Comparison of ENCODE assay signal across 23 mouse cellular contexts in the genomic region with DNA sequence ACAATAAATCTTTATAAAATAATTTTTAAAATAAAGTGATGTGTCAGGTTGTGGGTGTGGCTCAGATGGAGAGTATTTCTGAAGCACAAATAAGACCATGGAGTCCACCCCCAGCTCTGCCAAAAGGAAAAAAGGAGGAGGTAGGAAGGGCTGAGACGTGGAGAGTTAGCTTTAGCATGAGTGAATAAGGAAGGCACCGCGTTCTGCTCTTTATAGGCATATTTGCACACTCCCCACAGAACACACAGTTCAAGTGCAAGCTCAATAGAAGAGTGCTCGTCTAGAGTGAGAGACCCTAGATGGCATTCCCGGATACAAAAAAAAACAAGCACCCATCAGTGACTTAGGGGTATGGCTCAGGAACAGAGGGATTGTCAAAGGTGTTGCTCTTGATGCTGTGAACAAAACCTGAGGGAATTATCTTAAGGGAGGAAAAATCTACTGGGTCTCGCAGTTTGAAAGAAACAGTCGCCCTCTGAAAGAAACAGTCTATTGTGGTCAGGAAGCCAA.
A peak's percentile ranks its signal among the peaks of the same experiment; 100 is the strongest.
DNase-seq lines count a peak whose midpoint lies in the region; ATAC-seq and TF ChIP-seq lines count a peak whose summit lies in the region.
"Had no signal": no experiment of that assay in that cellular context is flagged by ENCODE, and none has a peak within 500 bp of the region (broad histone marks: within the 10 kb centered on the region; RNA-seq: fewer than 3 reads in every experiment).

No protein-coding gene starts in this region.

- peaks cover 76% of the 10 kb centered on the region for H3K4me1 ChIP-seq in lung, embryonic 15.5 days
- H3K4me1 ChIP-seq in lung, postnatal 0 days (ENCODE audit: insufficient read depth, low read depth, low read length) = peaks cover 37% of the 10 kb centered on the region
- H3K4me1 ChIP-seq in midbrain, embryonic 11.5 days (ENCODE audit: control insufficient read depth, insufficient read depth, low read length) = peaks cover 13% of the 10 kb centered on the region
- peaks cover 11% of the 10 kb centered on the region; the same call in 1 of the 2 replicates for H3K4me1 ChIP-seq in midbrain, postnatal 0 days (ENCODE audit: insufficient read depth, low read length)

- H3K9me3 ChIP-seq in lung, embryonic 15.5 days = no peaks in the 10 kb centered on the region
- H3K9me3 ChIP-seq in lung, postnatal 0 days (ENCODE audit: low read length) = no peaks in the 10 kb centered on the region
- no peaks in the 10 kb centered on the region for H3K9me3 ChIP-seq in midbrain, embryonic 11.5 days (ENCODE audit: control insufficient read depth, low read length)
- H3K9me3 ChIP-seq in midbrain, postnatal 0 days (ENCODE audit: low read length) = no peaks in the 10 kb centered on the region
- H3K9me3 ChIP-seq: embryonic facial prominence, embryonic 13.5 days; embryonic facial prominence, embryonic 15.5 days; forebrain, embryonic 10.5 days; forebrain, embryonic 12.5 days had no signal

- no peaks in the 10 kb centered on the region for H3K36me3 ChIP-seq in lung, embryonic 15.5 days
- H3K36me3 ChIP-seq in lung, postnatal 0 days (ENCODE audit: insufficient read depth, low read length) = no peaks in the 10 kb centered on the region
- H3K36me3 ChIP-seq in midbrain, embryonic 11.5 days (ENCODE audit: control insufficient read depth, insufficient read depth, low read length) = no peaks in the 10 kb centered on the region
- no peaks in the 10 kb centered on the region for H3K36me3 ChIP-seq in midbrain, postnatal 0 days (ENCODE audit: insufficient read depth, low read length)
- H3K36me3 ChIP-seq: embryonic facial prominence, embryonic 13.5 days; embryonic facial prominence, embryonic 15.5 days; forebrain, embryonic 10.5 days; forebrain, embryonic 12.5 days had no signal

- H3K4me2 ChIP-seq in lung, embryonic 15.5 days = no peak overlapping the region
- no peak overlapping the region for H3K4me2 ChIP-seq in lung, postnatal 0 days (replicated peaks; ENCODE audit: low read depth, low read length)
- H3K4me2 ChIP-seq in midbrain, embryonic 11.5 days = no peak overlapping the region
- H3K4me2 ChIP-seq in midbrain, postnatal 0 days (ENCODE audit: low read depth, low read length, poor library complexity, severe bottlenecking) = no peak overlapping the region
- H3K4me2 ChIP-seq: forebrain, embryonic 12.5 days had no signal

- no peak for DNase-seq in lung, postnatal 10 days
- DNase-seq in lung, postnatal 0 days (ENCODE audit: low spot score) = peak; percentile 83
- no peak for DNase-seq in lung, postnatal 14 days
- peak; percentile 73 for DNase-seq in midbrain, embryonic 11.5 days (ENCODE audit: low spot score, missing footprints)
- no peak for DNase-seq in midbrain, postnatal 0 days (ENCODE audit: low spot score)
- no peak for DNase-seq in left cerebral cortex, adult 11 months (ENCODE audit: low spot score)
- DNase-seq: adrenal gland, adult 2 months; adrenal gland, postnatal 10 days; adrenal gland, postnatal 25 days; cerebellum, adult 11 months; cerebellum, adult 18-20 months; cerebellum, adult 8-10 months; cerebellum, adult 9-11 months; cerebellum, postnatal 14 days; cerebellum, postnatal 36 days; embryo, embryonic 11 days had no signal

- H3K27me3 ChIP-seq in lung, embryonic 15.5 days = no peaks in the 10 kb centered on the region
- no peaks in the 10 kb centered on the region for H3K27me3 ChIP-seq in lung, postnatal 0 days (replicated peaks; ENCODE audit: insufficient read depth, low read length)
- H3K27me3 ChIP-seq in midbrain, embryonic 11.5 days (ENCODE audit: control insufficient read depth, insufficient read depth, low read length) = no peaks in the 10 kb centered on the region; the same call in 1 of the 2 replicates
- peaks cover 3% of the 10 kb centered on the region; the same call in 1 of the 2 replicates for H3K27me3 ChIP-seq in midbrain, postnatal 0 days (ENCODE audit: insufficient read depth, low read length)
- H3K27me3 ChIP-seq: embryonic facial prominence, embryonic 13.5 days; embryonic facial prominence, embryonic 15.5 days had no signal

- H3K27ac ChIP-seq in lung, embryonic 15.5 days = peak overlapping the region; percentile 94
- peak overlapping the region; percentile 64 for H3K27ac ChIP-seq in lung, postnatal 0 days (ENCODE audit: low read length)
- no peak overlapping the region for H3K27ac ChIP-seq in midbrain, embryonic 11.5 days (ENCODE audit: low read depth, low read length)
- H3K27ac ChIP-seq in midbrain, postnatal 0 days (ENCODE audit: low read depth, low read length) = no peak overlapping the region
- H3K27ac ChIP-seq: forebrain, embryonic 10.5 days; forebrain, embryonic 12.5 days had no signal

- no peak for TF ChIP-seq CTCF in lung, postnatal 0 days (IDR thresholded peaks at IDR 0.05)
- no peak for TF ChIP-seq CTCF in midbrain, postnatal 0 days (IDR thresholded peaks at IDR 0.05)

- no peak overlapping the region for H3K9ac ChIP-seq in lung, embryonic 15.5 days
- H3K9ac ChIP-seq in lung, postnatal 0 days (replicated peaks; ENCODE audit: low read depth) = no peak overlapping the region
- no peak overlapping the region for H3K9ac ChIP-seq in midbrain, embryonic 11.5 days (ENCODE audit: low read length)
- no peak overlapping the region for H3K9ac ChIP-seq in midbrain, postnatal 0 days (replicated peaks; ENCODE audit: low read length, poor library complexity, severe bottlenecking)
- H3K9ac ChIP-seq: embryonic facial prominence, embryonic 13.5 days; embryonic facial prominence, embryonic 15.5 days; forebrain, embryonic 12.5 days had no signal

- no peak for ATAC-seq in lung, embryonic 15.5 days (ENCODE audit: borderline replicate concordance, extremely low read depth, low FRiP score, low TSS enrichment)
- peak; percentile 11; the same call in 1 of the 2 replicates for ATAC-seq in lung, postnatal 0 days
- no peak for ATAC-seq in midbrain, embryonic 11.5 days (ENCODE audit: low FRiP score)
- ATAC-seq in midbrain, postnatal 0 days (ENCODE audit: low FRiP score) = no peak
- ATAC-seq: forebrain, embryonic 14.5 days had no signal

- H3K4me3 ChIP-seq in lung, embryonic 15.5 days = no peak overlapping the region
- no peak overlapping the region for H3K4me3 ChIP-seq in lung, postnatal 0 days (ENCODE audit: low read depth, low read length)
- H3K4me3 ChIP-seq in midbrain, embryonic 11.5 days (ENCODE audit: low read depth, low read length) = no peak overlapping the region
- H3K4me3 ChIP-seq in midbrain, postnatal 0 days (ENCODE audit: low read depth, low read length) = no peak overlapping the region
- H3K4me3 ChIP-seq: embryonic facial prominence, embryonic 13.5 days; embryonic facial prominence, embryonic 15.5 days; erythroblast, embryonic 14.5 days; forebrain, embryonic 10.5 days; forebrain, embryonic 12.5 days had no signal

- WGBS in lung, embryonic 15.5 days = 65% methylated on average over 7 of the region's 7 CpGs
- WGBS in lung, postnatal 0 days = 61% methylated on average over 7 of the region's 7 CpGs
- 71% methylated on average over 7 of the region's 7 CpGs for WGBS in midbrain, embryonic 11.5 days
- WGBS in midbrain, postnatal 0 days = 89% methylated on average over 7 of the region's 7 CpGs

- TF ChIP-seq EP300 in lung, postnatal 0 days (IDR thresholded peaks at IDR 0.05) = peak; percentile 84

Comparison
In these comparisons a context has a peak if more than half of its experiments do, and no peak if none do; other contexts are left out.
1. DNase-seq: peak in lung, postnatal 0 days (single experiment) and midbrain, embryonic 11.5 days (single experiment); none in lung, postnatal 10 days (single experiment), lung, postnatal 14 days (single experiment), midbrain, postnatal 0 days (single experiment) and left cerebral cortex, adult 11 months (single experiment).
2. H3K27ac ChIP-seq: peak in lung, embryonic 15.5 days (single experiment) and lung, postnatal 0 days (single experiment); none in midbrain, embryonic 11.5 days (single experiment) and midbrain, postnatal 0 days (single experiment).